Mouse (Mus musculus) cerebellum, adult 8-10 months (tissue): ENCODE results near the gene 1700016C15Rik.

ENCODE experiments used
- DNase-seq: peaks from one replicate; pipeline ENCODE4 v3.0.0; 2022

The 1700016C15Rik gene

DNA sequence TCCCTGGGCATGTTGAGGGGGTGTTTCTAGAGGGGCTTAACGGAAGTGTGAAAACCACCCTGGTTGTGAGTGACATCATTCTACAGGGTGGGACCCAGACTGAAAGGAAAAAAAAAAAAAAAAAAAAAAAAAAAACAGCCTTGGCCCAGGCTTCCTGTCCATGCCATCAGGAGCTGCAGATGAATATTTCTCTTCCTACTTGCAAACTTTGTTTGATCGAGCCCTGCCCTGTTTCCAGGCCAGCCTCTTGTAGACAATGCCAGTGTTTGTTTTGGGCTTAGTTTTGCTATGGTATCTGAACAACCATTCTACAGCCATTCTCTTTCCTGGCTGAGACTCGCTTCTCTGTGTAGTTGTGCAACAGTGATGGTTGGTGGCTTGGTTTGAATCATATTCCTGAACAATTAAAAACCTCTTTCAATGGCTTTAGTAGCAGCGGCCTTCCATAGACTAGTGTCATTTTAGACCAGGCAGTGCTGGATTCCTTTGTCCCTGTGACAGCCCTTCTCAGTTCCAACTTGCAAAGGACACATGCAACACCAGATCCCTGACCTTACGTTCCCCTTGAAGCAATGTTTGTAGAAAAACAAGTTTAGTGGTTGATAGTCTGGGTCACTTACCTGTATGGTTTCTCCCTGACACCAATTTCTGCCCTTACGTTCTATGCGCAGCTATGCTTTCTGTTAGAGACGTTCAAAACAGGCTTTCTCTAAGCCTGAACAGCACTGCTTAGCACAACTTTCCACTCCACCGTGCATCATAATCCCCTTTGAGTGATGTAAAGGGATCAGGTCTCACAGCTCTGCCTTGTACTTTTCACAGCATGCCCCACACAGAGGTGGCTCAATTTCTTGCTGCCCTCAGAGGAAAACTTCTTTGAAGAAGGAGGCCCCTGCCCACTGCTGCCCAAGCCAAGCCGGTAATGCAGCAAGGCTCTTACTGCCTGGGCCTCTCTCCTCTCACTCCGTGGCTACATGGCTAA, at the start of gene 1700016C15Rik:
1700016C15Rik (plus strand) TSS at position 772 of the 982 bp plus-strand sequence.
- DNase-seq = no peak

DNA sequence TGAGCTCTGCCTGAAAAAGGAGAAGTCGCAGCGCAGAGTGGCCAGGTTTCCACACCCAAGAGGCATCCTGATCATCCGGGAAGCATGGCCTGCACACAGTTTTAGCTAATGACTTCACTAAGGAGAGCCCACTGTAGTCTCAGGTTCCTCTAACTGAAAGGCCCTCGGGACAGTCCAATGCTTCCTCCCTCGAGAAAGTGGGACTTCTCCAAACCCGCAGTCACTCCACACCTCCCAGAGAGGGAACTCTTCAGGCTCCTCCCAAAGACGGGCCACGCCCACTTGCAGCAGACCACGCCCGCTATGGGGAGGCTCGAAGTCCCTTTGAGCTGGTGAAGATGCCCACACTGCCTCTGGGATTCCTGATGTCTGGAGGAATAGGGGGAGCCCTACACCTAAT, 48.4 kb upstream of the 1700016C15Rik start:
- no peak for DNase-seq

DNA sequence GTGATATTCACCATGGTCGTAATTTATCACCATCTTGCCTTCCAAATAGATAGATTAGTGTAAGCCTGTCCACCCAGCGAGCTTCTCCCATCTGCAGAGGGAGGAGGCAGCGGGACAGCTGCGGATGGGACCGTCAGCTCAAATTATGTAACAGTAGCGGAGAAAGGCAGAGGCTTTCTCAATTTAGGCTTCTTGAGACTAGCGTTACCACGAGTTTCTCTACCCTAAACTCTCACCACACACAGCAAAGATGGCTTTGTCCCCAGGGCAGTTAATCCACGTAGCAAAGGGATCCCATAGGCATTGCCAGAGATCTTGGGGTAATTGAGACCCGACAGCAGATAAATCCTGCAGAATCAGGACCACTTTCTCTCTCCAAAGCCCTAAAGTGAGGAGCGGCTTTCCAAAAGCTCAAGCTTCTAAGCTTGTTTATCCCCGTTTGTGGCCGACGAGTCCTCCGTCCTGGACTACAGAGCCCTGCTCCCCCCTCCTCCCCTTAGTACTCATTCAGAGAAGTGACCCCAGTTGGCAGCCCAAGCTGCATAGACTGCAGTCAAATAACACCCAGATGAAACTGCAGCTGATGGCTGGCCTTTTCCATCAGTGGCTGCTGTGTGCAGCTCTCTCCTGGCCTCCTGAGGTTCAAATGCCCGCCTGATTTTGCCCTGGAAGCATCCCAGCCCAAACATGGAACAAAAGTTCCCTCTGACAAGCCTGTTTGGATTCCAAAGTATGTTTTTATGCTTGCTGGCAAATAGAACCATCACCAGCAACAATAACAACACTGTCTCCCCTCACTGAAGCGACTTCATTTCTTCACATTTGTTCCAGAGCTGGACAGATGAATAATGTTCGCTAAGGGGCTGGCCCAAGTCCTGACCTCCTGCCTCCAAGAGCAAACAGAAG, 45.4 kb upstream of the 1700016C15Rik start:
- DNase-seq = peak; percentile 65

DNA sequence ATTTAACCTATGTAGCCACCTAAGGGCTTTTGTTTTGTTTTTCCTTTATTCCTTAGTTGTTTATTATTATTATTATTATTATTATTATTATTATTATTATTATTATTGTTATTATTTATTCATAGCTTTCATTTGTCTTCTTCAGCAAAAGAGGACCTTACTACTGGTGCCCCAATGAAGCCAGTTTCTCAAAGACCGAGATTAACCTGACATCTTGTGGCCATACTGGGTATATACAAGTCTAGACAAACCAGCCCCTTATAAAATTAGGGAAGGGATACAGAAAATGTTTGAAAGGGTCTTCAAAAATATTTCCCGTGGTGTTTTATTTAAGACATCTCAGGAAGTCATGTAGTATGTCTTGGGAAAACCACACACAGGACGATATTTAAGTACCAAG, 44.7 kb upstream of the 1700016C15Rik start:
- DNase-seq = peak; percentile 54

DNA sequence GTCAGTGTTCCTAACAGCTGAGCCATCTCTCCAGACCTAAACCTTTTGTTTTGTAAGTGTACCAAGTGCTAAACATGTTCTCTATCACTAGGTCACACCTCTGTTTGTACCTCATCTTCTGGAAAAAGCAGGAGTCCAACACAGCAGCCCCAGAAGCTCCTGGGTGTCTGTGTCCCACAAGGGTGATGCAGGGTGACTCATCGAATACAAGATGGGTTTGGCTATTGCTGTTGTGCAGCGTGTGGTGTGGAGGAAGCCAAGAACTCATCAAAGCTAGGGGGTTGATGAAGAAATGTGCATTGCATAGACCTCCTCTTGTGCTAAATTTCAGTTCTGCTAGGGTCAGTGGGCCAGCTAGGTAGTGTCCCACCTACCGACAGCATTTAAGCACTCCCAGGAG, 43.5 kb upstream of the 1700016C15Rik start:
- no peak for DNase-seq

DNA sequence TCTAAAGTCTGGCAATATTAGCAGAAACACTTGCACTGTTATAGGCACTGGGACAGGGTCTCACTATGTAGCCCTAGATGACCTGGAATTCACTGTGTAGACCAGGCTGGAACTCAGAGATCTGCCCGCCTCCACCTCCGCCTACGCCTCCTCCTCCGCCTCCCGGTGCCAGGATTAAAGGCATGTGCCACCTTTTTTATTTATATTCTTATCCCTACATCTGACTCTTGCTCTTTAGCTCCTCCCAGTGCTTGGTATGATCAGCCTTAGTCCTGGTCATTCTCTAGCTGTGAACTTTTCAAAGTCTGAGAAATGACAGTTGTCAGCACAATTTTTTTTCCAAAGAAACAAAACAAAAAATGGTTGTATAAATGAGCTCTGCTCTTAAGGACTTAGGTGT, 42.6 kb upstream of the 1700016C15Rik start:
- peak; percentile 41 for DNase-seq

DNA sequence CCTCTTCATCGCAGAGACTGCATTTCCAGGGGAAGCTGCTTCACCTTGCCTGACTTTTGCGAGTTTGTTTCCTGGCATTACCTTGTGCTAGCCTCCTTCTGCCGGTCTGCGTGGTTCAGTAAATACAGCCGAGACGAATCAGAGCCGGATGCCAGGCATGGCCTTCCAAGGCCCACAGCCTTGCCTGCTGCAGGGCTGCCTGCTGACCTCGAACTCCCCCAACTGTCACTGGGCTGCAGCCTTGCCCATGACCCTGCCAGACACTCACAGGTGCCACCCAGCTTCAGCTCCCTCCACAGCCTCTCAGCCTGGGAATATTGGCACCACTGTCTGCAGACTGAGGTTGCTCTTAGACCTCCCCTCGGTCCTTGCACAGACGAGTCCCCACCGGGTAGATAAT, 37.1 kb upstream of the 1700016C15Rik start:
- no peak for DNase-seq

DNA sequence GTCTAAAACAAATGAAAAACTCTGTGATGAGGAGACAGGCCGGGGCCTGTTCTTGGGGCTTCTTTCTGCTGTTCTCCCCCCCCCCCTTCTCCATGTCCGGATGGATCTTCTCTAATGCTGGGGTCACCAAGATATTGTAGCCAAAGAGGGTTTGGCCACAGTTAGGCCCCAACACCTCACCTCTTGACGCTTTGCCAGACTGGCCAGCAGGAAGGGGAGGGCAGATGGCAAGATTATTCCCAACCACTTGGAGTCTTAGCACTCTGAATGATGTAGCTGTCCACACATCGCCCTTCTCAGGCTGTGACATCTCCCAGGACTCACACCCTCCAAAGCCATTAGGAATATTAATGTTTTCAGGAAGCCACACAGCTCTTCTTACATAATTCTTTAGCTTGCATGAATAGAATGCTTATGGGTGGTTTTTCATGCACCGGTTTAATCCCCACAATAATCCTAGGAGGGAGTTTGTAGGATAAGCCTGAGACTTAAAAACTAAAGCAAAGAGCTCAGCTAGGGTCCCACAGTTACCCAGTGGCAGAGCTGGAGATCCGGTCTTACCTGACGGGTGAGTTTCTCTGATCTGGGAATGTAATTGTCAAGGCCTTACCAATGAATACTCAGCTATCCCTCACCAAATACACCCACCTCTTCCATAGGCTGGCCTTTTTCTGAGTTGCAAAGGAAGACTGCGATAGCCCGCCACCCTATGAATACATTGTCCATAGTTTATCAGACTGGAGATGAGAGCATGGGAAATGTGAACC, 35.9 kb upstream of the 1700016C15Rik start:
- DNase-seq = no peak

DNA sequence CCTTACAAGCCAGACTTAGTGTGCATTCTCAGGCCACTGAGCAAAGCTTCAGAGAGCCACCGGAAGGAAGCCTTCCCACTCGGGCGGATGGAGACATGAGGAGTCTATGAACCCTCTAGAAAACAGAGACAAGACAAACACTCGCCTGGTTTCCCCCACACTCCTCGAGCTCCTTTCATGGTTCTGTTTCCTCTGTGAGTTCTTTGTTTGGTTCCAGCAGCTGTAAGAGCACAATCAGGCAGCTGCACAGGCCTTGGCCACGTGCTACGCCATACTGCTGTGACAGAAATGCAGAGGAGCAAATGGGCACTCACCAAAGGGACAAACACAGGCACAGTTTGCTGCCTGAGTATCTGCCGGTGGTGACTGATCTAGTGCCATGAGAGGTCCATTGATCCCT, 29.1 kb upstream of the 1700016C15Rik start:
- no peak for DNase-seq

DNA sequence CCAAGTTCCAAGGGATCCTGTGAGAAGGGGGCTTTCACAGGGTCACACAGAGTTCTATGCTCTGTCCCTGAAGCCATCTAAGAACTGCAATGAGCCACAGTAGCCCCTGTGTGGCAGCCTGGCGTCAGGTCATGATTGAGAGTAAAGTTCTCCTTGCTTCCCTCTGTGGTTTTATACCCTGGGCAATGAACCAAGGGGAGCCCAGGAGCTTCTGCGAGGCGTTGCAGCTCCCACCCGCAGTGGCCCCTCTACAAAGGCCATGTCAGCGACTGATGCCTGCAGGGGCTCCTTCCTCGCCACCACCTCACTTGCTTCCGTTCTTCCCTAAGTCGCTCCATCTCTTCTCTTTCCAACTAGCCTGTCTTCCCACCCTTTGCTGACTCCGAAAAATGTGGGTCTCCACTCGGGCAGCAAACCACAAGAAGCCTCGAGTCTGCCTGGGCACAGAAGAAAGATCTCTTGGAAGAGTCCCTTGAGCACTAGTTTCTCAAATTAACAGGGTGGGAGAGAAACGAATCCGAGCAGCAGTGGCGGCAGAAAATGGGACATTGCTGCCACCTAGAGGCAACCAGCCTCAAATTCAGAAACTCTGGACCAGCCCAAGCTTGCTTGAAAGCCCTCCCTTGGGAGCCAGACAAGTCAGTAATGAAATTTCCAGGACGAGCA, 27.0 kb upstream of the 1700016C15Rik start:
- DNase-seq = peak; percentile 81

DNA sequence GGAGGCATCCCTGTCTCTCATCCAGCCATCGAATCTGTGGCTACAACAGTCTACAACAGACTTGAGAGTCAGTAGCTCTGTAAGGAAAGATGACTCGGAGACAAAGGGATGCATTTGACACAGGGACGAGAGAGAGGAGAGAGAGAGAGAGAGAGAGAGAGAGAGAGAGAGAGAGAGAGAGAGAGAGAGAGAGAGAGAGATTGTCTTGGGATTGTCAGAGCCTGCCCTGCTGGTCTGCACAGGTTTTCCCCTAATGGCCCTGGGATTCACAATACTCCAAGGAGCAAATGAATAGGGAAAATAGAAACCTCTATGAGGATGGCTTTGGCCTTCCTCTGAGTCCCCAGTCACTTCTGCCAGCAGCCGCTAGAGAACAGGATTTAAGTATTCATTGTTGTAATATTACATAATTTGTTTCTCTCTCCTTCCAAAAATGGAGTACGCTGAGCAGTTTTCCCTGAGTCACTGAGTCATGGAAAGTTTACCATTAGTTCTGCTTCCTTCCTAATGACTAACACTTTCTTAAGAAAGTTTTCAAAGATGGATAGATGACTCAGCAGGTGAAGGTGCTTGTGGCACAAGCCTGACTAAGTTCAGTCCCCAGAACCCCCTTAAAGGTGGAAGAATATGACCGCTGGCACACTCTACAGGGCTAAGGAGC, 26.3 kb upstream of the 1700016C15Rik start:
- DNase-seq = no peak

DNA sequence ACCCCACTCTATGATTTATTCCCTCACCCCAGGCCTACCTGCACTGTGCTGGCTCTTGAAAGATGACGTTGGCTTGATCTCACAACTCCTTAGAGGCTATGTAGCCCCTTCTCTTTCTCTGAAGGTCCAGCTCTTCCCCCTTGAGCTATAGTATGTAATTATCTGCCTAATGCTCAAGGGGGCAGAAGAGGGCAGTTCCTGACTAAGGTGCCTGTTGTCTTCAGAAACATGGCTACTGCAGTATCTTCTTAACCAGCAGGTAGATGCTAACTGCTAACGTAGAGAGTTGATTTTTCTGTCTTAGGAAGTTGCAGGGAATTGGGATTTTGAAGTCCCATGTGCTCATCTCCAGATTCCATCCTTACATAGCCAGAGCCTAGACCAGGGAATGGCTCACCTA, 24.4 kb upstream of the 1700016C15Rik start:
- no peak for DNase-seq

DNA sequence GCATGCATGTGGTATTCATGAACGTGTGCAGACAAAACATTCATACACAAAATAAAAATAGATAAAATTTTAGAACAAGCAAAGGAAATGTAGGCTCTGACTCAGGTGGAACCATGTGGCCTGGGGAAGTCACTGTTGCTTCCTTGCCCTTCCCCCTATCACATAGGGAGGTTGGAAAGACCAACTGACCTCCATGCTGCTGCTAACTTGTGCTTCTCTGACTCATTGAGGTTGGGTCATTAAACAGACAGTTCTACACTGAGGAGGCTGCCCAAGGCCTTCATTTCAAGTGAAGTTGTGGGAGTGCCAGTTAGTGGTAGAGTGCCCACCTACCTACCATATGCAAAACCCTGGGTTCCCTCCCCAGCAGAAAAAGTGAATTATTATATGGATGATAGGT, 22.0 kb upstream of the 1700016C15Rik start:
- DNase-seq = no peak

DNA sequence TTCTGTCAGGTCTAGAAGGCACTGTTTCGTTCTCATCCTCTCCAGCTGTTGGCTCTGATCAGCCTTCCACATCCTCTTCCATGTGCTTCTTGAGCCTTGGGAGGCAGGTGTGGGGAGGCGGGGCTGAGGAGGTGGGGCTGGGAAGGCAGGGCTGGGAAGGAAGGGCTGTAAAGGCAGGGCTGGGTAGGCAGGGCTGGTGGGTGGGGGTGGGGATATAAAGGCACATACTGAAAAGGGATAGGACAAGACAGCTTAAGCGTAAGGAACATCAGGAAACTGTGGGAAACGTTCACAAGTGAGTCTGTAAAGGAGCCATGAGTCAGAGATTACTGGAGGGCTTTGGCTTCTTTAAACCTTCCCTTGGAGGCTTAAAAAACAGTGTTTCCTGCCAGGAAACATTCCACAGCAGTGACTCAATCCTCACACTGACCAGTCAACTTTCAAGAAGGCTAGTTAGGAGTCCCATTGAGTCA, 21.0 kb upstream of the 1700016C15Rik start:
- DNase-seq = no peak

DNA sequence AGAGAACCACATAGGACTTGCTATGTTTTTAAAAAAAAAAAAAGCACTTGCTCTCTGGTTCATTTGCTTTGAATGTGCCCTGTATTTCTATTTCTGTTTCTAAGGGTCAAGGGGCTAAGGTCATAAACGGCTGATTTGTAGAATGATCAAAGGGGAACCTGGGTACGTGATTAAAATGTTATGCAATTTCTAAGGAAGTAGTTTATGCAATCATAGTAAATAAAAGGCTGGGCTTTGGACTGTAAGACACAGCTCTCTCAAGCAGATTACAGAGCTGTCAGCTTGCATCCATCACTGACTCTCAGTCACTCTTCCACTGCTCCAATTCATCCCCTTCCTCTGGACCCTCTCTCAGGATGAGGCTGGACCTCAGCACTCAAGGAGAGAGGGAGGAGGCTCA, 18.6 kb upstream of the 1700016C15Rik start:
- no peak for DNase-seq

DNA sequence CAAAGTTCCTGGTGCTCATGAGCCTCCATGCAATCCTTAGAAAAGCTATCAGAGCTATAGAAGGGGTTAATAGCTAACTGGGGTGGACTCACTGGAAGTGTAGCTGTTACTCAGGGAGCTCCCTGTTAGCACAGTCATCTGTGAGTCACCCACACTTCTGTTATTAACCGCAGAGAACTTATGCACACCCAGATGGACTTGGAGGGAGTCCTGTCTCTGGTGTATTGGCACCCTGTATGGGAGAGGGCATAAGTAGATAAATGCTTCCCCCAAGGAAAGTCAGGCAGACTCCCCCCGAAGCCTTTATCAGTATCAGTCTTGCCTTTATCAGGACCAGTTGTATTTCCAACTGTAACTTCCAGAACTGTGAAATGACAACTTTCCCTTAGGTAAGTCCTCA, 18.2 kb upstream of the 1700016C15Rik start:
- no peak for DNase-seq

DNA sequence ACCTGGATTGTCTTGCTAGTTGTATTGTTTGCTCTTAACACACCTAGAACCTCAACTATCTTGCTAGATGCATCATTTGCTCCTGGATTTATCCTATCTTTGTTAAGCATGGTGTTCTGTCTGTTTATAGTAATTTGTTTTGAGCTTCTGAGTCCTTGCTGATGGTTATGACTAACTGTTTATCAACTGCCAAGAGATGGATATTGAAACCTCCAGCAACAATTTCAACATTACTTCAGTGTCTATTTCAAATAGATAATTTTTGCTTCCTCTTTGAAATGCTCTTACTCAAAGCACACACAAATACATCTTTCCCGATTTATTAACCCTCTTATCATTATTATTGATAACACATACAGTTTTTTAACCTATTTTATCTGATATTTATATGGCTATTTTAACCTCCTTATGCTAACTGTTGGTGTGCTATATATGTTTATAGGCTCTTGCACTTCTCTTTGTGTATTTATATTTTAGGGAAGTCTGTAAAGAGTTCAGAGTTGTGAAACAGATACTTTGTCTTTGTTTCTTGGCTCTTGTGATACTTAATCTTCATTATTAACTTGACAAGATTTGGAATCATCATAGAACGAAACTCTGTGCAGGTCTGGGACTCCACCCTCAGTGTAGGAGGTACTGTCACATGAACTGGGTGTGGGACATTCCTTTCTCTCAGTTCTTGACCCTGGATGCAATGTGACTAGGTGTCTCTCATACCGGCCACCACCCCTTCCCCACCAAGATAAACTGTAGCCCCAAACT, 15.8 kb upstream of the 1700016C15Rik start:
- no peak for DNase-seq

DNA sequence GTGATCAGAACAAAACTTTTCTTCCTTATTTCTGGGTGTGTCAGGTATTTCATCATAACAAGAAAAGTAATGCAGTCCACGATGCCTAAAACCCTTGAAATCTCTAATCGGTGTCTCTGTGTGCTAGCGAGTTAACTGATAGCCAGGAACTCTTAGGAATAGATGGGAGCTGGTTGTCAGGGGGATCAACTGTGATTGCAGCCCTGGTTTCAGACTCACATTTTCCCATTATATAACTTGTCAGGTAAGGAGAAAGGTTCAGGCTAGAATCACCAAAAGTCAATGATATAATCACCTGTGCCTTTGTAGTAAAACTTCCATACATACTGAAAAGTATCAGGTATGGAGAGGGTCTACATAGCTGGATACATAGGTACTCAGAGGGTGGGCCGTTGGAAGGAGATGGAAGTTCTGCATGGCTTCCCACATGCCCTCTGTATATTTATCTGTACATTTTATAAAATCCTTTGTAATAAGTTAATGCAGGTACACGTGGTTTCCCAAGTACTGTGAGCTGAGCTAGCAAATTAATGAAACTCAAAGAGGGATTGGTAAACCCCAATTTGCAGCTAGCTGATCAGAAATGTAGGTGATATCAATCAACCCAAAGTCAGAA, 15.1 kb upstream of the 1700016C15Rik start:
- DNase-seq = no peak

DNA sequence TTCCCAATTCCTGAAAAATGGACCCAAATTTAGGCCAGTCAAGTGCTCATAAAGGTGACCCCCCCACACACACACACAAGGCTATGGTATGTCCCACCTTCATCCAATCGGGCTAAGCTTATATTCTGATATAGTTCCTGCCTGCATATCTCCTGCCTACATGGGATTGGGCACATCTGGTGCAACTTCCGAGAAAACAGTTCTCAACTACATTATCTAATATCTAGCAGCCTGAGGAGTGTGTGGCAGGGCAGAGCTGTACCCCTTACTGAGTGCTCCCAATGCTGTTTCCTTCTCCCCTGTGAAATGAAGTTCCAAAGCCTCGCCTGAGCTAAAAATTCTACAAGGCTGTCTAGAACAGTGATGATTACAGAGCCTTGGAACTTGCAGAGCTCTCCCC, 13.2 kb upstream of the 1700016C15Rik start:
- DNase-seq = no peak
